Mouse (Mus musculus) liver, adult 2 months (tissue): Measurements from ENCODE around the gene Klhl29.

ENCODE experiments used
- CTCF ChIP-seq: fragments of 200-500 bp; IDR thresholded peaks from 2 replicates; pipeline ENCODE4 v1.5.1; 2011; ENCODE audit warnings: low read depth, low read length, control low read depth
- POLR2A ChIP-seq: fragments of 200-500 bp; IDR thresholded peaks from 2 replicates; pipeline ENCODE4 v1.6.1; 2011; ENCODE audit warnings: low read length, control low read depth; ENCODE audit not compliant: insufficient read depth; ENCODE audit errors: extremely low read depth

DNA sequence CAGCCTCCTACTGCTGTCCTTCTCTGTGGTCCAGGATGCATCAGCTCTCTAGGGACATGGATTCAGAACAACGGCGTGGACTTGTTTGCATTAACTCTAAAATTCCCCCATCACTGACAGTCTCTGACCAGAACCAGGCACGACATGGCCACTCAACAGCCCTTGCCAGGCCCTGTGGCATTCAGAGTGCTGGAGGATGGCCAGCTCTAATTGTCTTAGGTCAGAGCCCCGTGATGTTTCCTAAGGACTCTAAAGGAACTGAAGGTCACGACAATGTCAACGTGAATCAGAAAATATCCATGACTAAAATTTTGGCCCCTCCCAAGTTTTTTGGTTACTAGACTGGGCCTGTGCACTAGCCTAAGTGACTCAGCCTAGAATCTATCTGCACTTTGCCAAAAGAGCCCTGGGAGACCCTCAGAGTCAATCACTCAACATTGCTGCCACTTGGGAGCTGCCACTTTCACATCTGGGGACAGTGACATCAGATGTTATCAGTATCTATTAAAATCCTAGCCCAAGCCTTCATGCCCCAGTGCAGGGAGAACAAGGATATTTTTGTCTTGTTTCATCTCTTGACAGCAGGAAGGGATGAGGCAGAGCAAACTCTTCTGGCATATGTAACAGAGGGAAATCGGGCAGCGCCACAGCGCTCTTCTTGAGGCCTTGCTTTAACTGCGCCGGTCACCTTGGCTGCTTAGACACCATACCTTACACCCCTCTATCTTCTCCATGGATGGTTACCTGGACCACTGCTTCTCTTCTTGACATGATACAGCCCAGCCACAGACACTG lies 24.8 kb downstream of the Klhl29 start:
- TF ChIP-seq POLR2A (no peak), CTCF (no peak)
